Mouse (Mus musculus) heart, postnatal 14 days (tissue): ENCODE measurements around the gene Gm10338. TPM values are rescaled to one million over a fixed set of nuclear protein-coding genes. Genes with fewer than 3 reads are reported as not detected.
"Not testable (repeated sequence)": the region's sequence is repeated elsewhere in the genome, so short reads cannot be mapped to it uniquely, and the experiment has no call there.

Source experiments
- DNase-seq, 2 experiments: peaks; one replicate each; pipeline ENCODE4 v3.0.0; 2021 to 2022
- intact Hi-C: fragments of 180-260 bp; cut with DNase I; formaldehyde crosslinking; loops from one replicate; pipeline ENCODE4 v1.15.1; 2025
- long read RNA-seq, 2 experiments: library from polyadenylated mRNA; stranded (forward); transcript quantifications; one replicate each; pipeline ENCODE4 v2.0.0; 2021
- total RNA-seq, 2 experiments: library from RNA; stranded (reverse); gene quantifications; 2 replicates each; pipeline ENCODE4 v1.2.3; 2021

The Gm10338 gene
- total RNA-seq, result not detected
- long read RNA-seq, experiment 1, result 0 reads
- long read RNA-seq, experiment 2, result 0 reads

DNA sequence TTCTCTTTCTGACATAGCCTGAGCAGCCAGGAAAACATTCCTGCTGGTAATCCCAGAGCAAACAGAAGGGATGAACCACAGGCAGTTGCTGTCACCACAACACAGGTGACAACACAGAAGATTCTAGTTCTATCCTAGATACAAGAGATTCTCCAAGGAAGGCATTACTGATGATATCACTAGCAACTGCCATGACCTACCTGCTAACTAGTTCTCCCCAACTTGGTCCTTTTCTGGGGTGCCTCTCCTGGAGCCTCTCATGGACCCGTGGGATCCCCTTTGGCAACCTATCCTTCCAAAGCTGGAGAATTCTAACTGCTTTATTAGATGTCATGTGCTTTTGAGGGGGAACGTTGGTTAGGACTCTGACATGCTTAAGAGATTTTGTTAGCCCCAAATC lies at the start of gene Gm10338:
Gene Gm10338 (minus strand): TSS at position 101 of the 400 bp plus-strand sequence.
- DNase-seq, intact Hi-C loops: not testable (repeated sequence)

DNA sequence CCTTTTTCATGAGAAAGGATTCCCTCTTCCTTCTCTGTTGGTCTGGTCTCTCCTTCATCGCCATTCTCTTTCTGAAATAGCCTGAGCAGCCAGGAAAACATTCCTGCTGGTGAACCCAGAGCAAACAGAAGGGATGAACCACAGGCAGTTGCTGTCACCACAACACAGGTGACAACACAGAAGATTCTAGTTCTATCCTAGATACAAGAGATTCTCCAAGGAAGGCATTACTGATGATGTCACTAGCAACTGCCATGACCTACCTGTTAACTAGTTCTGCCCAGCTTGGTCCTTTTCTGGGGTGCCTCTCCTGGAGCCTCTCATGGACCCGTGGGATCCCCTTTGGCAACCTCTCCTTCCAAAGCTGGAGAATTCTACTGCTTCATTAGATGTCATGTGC lies 48.5 kb upstream of the Gm10338 start, which contains the start of gene Gm10128:
Gene Gm10128 (minus strand): TSS at position 101 of the 400 bp plus-strand sequence.
- DNase-seq, intact Hi-C loops: not testable (repeated sequence)

DNA sequence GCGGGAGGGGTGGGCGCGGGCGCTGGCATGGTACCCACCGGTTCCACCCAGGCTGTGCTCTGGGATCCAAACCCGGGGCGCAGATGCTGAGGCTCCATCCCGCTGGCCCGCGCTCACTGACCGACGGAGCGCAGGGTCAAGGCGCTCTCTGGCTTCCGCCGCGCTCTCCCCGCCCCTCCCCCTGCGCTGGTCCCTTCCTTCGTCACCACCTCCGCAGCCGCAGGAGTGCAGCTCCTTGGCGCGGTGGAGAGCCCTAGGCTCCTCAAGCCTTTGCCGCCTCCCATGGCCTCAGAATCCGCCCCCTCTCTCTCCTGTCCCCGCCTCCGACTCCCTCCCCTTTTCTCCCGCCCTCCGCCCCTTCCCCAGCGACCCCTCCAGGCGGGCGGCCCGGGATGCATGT lies 27.0 kb downstream of the Gm10338 start, which contains the start of gene Gm3558:
Gene Gm3558 (minus strand): TSS at position 185 of the 400 bp plus-strand sequence.
- DNase-seq, intact Hi-C loops: not testable (repeated sequence)

DNA sequence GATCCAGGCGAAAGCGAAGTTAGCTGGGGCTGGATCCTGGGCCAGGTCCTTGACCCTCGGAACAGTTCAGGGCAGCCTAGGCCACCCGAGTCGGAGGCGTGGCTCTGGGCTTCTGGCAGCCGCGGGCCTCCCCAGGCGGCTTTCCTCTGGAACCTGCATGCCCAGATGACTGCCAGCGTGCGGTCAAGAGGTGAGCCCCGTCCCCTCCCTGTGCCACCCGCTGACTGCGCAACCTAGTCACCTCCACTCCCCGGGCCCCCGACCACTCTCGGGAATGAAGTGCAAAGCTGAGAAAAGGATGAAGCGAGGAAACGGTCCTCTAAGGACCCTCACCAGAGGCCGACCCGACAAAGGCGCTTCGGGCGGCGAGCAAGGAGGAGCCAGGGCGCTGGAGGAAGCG lies 27.5 kb downstream of the Gm10338 start:
- intact Hi-C loops, DNase-seq: not testable (repeated sequence)

DNA sequence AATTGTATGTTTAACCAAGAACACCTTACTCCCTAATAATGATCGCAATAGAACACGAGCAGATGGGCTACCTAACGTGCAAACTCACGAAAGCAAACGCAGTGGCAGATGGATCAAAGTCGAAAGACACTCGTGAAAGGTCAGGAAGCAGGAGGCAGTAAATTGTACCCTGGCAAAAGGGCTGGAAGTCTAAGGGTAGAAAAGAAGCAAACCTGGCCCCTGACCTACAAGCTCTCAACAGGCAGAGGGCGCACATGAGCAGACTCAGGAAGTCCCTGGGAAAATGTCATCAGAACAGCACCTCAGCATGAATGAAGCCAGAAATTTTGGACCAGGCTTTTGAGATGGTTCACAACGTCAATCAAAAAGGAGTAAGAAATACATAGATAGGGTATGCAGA lies 28.1 kb downstream of the Gm10338 start:
- DNase-seq, result peak in 1 of 2 experiments; percentile 8
- intact Hi-C loops, result not testable (repeated sequence)

Other genes starting within 250 kb of the Gm10338 start
- gene Gm8374, start 230.5 kb downstream of the Gm10338 start, total RNA-seq, result not detected
- gene Gm3755, start 144.7 kb downstream of the Gm10338 start, total RNA-seq, result not detected
- gene Gm3752, start 111.8 kb downstream of the Gm10338 start, total RNA-seq, result under 1 TPM in 1 of 2 experiments, not detected in 1; 0.15 TPM
- gene Gm3558, start 27.0 kb downstream of the Gm10338 start, total RNA-seq, result 1 to 10 TPM; 3.3 TPM
- gene Gm10128, start 48.4 kb upstream of the Gm10338 start, total RNA-seq, result not detected
- not detected for gene Gm26661, start 196.0 kb upstream of the Gm10338 start, total RNA-seq
- gene Flnb, start 222.4 kb upstream of the Gm10338 start, total RNA-seq, result 10 to 100 TPM; 32.5 to 36.3 TPM